Mouse (Mus musculus) adrenal gland, postnatal 4 days (tissue): ENCODE measurements around the gene Rasl10b. TPM values are rescaled to one million over a fixed set of nuclear protein-coding genes. Genes with fewer than 3 reads are reported as not detected.

ENCODE experiments used
- DNase-seq, 2 experiments: peaks; one replicate each; pipeline ENCODE4 v3.0.0; 2021 to 2022; ENCODE audit warnings: low spot score in 2 of 2, mixed read lengths in 2 of 2
- total RNA-seq, 2 experiments: library from RNA; stranded (reverse); gene quantifications; 2 replicates each; pipeline ENCODE4 v1.2.3; 2021

The Rasl10b gene
- total RNA-seq, 2 experiments from 2014 or later = 10.8 to 11.4 TPM

DNA sequence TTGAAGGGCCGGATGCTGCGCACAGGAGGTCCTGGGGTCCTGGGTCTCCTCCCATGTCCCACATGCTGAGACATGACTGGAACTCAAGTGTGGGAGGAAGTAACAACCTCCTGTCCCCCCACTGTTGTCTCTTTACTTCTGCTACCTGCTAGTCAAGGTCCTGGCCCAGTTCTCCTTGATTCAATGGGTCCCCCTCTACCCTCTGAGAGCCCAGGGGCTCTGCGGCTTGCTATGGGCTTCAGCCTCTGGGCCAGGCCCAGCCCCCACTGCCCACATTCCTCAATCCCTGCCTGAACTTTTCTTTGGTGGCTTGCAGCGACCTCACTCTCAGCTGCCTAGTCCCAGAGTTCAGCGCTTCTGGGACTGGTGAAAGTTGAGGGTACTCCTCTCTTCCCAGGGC, 20.4 kb downstream of the Rasl10b start, which contains the start of gene Gas2l2:
Gas2l2 (minus strand) TSS at position 101 of the 400 bp plus-strand sequence.
- DNase-seq = no peak

DNA sequence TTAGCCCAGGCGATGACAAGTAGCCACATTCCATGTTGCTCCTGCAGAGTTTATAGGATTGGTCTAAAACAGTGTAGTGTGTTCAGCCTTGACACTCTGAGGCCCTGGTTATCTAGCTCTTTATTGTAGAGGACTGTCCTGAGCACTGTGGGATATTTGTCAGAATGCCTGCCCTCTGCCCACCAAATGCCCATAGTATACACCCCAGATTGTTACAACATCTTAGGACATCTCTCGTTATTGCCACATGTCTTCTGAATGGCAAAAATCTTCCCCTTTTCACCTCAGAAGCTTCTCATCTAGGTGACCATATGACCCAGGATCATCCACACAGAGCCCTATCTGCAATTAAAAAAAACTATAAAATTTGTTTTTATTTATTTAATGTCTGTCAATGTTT, 23.6 kb downstream of the Rasl10b start:
- no peak for DNase-seq

DNA sequence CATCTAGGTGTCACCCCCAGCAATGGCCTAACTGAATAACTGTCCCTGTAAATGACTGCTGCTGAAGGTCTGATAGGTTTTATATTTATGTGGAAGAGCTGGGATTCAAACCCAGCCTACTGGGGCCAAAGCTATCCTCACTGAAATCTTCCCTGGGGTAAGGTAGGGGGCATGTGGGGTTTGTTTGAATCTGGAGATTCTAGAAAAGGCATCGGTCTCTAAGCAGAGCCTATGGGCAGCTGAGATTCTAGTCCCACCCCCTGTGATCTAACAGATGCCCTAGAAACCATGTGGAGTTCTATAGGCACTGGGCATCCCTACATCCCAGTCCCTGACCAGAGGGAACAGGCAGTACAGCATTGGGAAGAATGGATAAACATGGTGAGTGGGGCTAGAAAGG, 28.4 kb downstream of the Rasl10b start, which contains the start of gene 1700020L24Rik:
1700020L24Rik (plus strand) TSS at position 301 of the 400 bp plus-strand sequence.
- no peak for DNase-seq

DNA sequence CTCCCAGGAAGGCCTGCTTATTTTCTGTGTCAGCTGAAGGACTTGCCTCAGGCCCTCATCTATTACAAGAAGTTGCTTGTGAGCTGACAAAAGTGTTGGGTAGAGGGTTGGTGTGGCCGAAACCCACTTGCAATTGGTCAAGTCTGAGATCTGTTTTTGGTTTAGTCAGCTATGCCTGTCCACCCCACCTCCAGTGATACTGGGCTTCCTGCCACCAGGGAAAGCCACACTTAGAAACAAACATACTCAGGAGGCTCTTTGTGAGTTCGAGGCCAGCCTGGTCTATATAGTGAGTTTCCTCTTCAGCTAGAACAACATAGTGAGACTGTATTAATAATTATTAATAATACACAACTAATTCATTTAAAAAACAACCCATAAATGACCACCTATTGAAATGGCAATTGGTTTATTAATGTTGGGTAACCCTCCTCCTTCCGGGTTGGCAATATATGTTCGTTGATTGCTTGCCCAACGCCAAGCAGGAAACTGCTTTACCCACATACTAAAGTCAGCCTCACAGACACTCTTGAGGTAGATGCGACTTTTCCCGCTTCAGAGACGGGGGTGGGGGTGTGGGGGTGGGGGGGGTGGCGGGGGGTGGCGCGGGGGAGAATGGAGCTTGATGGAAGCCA, 30.6 kb downstream of the Rasl10b start:
- no peak for DNase-seq

DNA sequence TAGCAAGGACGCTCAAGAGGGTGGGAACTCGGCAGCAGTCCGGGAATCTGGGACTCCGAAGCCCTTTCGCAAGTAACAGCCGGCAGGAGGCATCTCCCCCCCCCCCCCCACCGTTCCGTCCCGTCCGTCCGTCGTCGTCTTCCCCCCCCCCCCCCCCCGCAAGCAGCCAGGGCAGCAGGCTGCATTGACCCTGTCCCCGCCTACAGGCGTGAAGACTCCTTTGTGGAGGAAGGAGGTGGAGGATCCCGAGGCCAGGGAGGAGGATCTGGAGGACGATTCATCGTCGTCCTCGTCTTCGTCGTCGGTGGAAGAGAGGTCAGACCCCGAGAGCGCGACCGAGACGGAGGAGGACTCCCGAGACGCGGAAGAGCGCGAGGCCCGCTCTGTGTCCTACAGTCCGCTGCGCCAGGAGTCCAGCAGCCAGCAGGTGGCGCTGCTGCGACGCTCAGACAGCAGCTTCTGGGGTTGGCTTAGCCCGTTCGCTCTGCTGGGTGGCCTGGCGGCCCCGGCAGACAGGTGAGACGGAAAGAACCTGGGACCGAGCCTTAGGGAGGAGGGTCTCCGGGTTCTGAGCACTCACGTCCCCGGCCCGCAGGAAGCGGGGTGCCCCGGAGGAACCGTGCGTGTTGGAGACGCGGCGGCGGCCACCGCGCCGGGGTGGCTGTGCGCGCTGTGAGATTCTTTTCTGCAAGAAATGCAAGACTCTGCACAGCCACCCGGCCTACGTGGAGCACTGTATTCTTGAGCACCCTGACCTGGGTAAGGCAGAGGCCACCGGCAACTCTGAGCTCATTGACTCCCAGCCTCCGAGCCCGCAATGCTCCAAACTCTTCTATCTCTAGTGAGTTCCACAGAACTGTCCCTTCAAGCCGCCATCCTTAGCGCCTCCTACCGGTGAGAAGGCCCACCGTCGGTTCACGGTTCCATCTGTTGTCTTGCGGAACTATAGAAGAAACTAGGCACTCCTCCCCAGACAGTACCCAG, 31.4 kb downstream of the Rasl10b start:
- DNase-seq = peak; percentile 57 to 71

DNA sequence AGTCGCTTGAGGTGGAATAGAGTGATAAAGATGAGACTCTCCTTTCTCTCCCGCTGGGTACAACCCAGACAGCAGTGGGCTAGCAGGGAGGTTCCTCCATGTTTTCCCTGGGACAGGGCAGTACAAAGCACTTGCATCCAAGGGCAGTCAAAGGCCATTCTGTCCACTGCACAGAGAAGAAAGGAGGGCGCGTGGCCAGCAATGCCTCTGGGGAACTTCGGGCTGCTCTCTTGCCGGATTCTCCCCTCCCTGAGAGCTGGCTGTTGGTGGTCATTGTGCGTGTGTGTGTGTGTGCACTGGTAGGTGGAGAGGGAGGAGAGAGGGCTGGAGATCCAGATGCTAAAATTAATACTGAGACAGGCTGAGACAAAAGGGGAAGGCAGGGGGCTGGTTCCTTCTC, 32.3 kb downstream of the Rasl10b start:
- DNase-seq = no peak

DNA sequence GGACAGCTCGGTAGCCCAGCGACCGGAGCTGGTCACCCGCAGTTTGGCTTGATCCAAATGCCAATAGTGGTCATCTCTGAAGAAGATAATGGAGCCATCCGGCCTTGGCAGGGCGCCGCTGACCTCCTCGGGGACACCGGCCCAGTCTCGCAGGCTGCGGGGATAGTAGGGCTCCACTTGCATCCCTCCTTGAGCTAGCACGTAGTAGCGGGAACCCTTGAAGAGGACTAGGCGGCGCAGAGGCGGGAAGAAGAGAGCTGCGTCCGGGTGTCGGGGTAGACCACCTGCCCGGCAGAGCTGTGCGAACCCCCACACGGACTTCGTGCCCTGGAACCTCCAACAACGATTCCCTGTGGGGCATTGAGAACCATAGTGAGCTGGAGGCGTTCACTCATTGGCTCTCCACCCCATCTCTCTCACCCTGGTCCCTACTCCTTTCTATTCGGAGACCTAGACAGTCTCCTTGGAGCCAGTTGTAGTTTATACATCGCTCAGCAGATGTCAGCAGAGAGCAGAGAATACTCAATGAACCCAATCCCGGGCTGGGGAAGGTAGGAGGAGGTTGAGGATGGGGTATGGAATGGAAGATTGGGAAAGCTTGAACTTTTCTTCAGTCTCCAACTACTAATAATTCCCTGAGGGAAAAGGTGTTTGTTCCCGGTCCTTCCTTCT, 33.8 kb downstream of the Rasl10b start:
- DNase-seq = peak in 1 of 2 experiments; percentile 51

DNA sequence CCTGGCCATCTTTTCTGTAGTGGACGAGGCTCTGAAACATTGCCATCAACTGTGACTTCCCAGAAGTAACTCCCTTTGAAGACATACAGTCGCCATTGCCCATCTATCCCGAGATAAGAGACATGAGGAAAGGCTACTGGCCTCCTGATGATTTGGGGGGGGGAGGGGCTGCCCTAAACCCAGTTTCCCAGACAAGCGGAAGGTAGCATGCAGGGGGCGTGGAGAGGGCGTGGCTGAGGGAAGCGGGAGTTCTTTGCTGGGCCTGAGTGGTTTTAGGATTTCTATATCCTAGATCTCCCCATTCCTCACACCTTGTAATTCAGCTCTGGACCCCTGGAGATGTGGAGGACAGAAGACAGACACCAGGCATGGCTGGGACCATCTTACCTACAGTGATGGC, 34.9 kb downstream of the Rasl10b start:
- DNase-seq = no peak

DNA sequence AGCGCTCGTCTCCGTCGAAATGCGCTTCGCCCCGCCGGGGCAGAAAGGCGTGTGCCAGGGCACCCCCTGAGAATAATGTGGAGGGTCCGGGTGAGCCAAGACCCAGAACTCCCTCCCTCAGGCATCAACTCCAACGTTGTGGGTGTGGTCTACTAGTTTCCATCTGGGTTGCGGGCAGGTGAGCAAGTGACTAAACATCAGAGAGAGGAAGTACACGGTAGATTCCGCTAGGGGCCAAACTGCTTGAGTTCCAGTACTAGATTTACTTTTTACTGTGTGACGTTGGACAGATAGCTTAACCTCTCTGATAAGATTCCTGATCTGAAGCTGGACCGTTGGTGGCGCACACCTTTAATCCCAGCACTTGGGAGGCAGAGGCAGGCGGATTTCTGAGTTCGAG, 36.1 kb downstream of the Rasl10b start:
- DNase-seq = no peak

DNA sequence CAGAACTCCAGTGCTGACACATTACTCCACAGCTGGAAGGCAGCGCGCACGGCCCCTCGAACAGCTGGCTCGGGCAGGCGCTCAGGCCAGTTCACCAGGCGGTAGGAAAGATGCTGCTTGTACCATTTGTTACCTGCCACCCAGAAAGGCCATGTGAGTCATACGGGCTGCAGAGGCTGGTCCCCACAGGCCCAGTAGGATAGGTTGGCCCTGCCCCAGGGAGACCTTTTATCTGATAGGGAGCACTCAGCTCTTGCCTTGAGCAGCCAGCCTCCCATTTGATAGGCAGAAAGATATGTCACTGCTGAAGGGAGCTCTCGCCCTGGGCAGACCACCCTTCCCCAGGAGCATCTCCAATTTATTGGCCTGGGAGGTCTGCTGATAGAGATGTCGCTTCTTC, 38.7 kb downstream of the Rasl10b start:
- DNase-seq = no peak

DNA sequence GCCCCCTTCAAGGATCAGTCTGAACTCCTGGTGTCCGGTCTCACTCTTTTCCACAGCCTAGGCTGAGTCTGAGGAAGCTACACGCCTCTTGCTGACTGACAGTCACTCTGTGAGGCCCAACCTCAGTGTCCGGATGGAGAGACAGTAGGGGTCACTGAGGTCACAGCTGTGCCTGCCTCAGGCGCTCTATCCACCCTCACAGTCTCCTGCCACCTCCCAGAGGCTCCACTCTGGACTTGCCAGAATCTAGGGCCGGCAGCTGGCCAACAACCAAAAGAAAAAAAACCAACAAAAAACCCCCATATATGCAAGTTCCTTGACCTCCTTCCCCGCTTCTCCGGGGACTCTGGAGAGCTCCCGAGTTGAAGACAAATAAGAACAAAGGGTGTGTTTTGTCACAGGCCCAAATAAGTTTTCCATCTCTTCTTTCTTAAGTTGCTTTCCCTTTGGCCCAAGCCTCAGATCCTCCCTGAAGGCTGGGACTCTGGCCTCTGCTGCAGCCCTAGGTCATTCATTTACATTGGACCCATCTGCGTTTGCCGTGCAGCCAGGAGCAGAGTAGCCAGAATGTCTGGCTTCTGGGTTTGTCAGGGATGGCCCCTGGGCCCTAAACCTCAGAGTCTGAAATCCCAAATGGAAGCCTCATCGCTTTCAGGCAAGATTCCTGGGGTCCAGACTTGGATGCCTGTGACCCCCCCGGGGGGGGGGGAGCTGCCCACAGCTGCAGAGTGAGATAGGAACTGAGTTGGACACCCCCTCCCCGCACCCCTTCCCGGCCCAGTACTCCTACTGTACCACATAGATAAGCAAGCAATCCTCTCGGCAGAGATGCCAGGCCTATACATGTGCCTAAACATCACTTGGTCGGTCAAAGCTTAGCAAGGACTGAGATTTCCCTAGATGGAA, 39.3 kb downstream of the Rasl10b start:
- DNase-seq = no peak

DNA sequence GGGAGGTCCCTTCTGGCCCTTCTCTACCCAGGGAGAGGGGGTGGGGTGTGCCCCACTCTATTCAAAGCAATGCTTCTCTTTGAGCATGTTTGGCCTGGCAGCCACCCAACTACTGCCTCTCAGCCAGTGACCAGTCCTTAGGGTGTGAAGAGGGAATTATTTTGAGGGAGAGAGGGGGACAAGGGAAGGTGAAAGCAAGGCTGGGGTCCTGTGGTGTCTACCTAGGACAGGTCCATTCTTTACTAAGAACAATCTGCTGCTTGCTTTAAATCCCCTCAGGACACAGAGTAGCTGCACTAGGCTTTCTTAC, 39.9 kb downstream of the Rasl10b start:
- no peak for DNase-seq

DNA sequence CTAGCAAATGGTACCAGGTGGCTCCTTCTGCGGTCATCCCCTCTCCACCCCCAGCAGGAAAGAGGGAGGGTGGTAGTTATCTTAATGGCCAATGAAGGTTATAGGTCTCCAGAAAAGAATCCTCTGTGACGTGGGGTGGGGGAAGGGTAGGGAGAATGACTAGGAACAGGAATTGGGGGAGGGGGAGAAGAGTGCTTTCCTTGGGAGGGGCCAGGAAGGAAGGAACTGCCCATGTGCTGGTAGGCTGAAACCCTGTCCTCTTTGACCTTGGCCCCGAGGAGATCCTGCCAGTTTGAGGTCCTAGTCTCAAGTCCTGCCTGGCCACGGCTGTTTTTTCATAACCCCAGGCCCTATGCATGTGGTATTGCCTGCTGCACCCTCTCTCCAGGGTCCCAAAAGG, 40.4 kb downstream of the Rasl10b start:
- DNase-seq = no peak

DNA sequence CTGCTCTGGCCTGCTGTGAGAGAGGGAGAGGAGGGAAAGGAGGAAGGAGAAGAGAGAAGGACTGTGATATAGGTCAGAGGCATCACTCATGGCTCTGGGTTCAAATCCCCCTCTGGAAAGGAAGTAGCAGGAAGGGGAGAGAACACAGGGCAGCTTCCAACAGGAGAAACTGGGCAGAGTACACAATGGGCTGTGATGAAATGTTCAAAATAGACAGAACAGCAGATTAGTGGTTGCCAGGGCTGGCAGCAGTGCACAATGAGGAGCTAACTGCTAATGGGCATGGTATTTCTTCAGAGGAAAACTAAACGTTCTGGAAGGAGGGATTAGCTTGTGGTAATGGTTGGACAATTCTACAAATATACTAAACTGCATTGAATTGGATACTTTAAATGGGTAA, 41.6 kb downstream of the Rasl10b start:
- no peak for DNase-seq

DNA sequence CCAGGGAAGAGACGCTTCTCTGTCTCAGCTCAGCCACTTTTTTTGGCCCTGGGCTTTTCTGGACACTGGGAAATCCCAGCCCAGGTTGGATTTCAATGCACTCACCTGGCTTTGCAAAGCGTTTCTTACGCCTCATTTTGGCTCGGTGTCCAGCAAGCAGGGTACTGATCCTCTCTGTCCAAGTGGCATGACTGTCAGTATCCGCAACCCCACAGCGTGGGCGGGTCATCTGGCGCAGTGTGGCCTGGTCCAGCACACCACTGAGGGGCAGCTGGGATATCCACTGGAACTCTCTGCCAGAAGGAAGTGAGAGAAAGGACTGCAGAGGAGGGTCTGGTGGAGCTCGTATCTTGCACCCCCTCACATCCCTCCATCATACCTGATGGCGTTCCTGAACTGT, 42.3 kb downstream of the Rasl10b start:
- DNase-seq = no peak

DNA sequence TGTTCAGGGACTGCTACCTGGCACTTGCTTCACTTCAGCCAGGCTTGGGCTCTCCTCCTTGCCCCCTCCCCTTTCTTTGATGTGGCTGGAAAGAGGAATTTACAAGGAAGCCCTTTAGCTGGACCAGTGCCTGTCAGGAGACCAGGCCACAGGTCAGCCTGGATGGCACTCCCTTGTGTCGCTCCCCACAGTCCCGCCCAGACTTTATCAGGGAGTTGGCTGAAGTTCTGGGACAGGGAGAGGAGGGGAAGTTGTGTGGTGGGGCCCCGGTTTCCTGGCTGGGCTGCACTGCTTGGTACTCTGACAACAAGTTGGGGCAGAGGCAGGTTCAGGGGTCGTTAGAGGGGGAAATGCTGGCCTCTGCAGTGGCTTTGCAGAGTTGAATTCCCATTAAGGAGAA, 45.6 kb downstream of the Rasl10b start:
- no peak for DNase-seq

DNA sequence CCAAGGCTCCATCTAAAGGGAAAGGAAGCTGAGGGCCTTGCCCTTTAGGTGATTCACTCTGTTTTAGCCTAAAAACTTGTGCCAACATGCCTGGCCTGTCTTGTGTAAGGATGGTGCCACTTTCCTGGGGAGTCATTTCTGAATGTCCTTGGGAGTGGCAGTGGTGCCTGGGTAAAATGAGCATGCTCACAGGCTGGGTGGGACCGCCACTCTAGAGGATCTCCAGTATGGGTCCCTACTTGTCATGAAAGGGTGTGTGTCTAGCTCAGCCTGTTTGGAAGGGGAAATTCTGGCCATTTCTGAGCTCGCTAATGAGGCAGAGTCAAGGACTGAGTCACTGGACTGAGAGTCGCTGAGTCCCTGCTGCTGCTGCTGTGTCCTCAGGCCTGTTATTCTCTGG, 46.7 kb downstream of the Rasl10b start:
- DNase-seq = no peak

DNA sequence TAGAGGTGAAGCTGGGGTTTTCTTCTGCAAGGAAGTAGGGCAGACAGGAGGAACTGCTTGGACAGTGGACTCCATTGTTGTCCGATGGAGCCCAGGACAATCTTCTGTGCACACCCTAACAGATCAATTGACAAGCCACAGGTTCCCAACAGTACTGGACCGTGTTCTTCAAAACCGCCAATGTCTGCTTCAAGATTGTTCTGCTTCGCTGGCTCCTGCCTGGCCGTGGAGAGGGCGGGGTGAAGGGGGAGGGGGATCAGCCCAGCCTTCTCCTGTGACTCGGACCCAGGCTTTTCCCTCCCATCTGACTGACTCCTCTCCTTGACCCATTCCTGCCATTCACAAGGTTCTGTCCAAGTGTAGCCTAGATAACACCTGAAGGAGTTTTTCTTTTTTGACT, 48.3 kb downstream of the Rasl10b start:
- no peak for DNase-seq

DNA sequence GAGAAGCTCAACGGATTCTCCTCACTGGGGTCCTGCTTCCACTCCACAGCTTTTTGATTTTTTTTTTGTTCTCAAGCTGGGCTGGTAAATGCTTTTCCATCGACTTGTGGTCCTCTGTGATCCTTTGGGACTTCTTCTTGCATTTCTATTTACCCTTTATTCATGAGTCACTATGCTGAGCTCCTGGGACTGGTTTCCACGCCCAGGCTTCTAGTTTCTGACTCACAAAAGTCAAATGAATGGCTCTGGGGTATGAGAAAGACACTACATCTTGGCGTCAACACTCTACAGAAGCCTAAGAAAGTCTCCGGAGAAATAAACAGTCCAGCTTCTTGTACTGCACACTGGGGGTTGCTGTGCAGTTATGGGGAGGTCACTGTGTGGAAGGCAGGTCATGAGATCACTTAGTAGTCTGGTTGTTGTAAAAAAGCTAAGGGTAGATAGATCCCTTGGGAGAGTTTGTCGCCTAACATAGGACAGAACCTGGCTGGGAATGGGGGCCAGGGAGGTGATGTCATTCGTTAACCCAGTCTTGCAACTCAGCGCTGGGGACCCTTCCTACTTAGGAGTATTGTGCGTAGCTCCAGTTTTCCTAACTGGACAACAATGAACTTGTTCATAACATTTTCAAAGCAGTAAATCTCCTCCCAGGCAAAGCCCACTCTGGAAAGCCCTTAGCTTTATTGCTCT, 49.1 kb downstream of the Rasl10b start:
- no peak for DNase-seq

DNA sequence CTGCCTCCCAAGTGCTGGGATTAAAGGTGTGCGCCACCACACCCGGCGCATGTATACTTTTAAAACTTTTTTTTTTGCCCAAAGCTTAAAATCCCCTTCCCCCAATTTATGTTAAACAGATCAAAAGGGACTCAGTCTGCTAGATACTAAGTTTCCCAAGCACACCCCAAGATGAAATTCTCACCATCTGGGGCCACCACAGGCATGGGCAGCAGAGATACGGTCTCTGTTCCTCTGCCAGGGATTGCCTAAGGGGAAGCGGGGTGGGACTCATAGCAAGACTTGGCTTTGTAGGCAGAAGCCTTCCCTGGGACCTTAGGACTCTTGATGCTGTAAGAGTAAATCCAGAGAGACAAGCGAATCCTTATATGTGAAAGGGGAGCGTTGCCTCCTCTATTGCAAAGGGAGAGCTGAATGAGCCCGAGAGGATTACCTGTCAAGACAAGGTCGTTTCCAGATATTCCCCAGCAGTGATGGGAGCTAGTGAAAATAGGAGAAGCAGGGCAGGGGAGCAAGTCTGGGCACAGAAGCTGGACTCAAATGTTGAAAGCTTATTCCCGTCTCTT, 52.6 kb downstream of the Rasl10b start:
- DNase-seq = no peak
